Mouse (Mus musculus): ENCODE results near the gene Gucy1b2. TPM values are rescaled to one million over a fixed set of nuclear protein-coding genes. Genes with fewer than 3 reads are reported as not detected.

Gene Gucy1b2
- polyA plus RNA-seq, 1 experiment, result 0.08 TPM

DNA sequence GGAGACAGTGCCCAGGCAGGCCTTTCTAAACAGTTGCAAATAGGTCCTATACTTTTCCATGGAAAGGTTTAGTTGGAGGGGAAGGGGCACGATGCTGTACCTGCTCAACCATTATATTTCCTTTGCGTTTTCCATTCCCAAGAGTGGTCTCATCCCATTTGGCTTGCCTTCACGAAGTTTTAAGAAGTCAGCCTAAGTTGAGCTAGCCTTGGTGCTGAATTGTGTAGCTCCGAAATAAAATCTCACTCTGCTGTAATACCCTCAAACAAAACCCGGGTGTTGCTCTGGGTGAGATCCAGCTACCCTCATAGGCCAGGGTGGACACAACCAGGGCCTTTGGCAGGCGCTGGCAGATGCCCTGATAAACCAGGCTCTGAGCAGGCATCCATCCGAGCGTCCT lies 25.3 kb upstream of the Gucy1b2 start:
- H3K4me1 ChIP-seq (replicated peaks; ENCODE audit: control insufficient read depth, insufficient read depth, low read length), result no peaks in the 10 kb centered on the region
- 50% methylated on average over 8 of the region's 8 CpGs for WGBS

DNA sequence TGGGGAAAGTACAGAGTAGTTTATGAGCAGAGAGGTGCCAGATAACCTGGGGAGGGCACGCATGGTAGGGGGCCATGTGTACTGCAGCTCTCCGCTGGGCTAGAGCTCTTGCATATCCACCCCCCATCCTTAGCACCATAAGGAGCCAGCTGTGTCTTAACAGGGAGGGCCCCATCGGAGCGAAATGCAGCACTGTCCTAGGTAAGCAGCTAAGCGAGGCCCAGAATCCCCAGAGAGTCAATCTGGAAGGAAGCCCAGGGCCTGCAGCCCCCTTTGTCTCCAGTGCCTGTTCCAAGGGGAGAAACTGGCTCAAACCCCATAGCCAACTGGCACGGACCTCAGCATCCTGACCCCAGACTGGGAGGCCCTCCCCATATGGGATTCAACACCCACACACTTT lies 23.3 kb upstream of the Gucy1b2 start:
- no peak overlapping the region for H3K27ac ChIP-seq (ENCODE audit: control insufficient read depth, insufficient read depth, low read length)
- no peak for DNase-seq
- no peaks in the 10 kb centered on the region for H3K4me1 ChIP-seq (replicated peaks; ENCODE audit: control insufficient read depth, insufficient read depth, low read length)
- no peaks in the 10 kb centered on the region for H3K36me3 ChIP-seq (ENCODE audit: control insufficient read depth, insufficient read depth, low read length)
- H3K4me3 ChIP-seq (ENCODE audit: control insufficient read depth, insufficient read depth, low read length), result no peak overlapping the region
- WGBS, result 86% methylated on average over 6 of the region's 6 CpGs
- no peaks in the 10 kb centered on the region for H3K27me3 ChIP-seq (ENCODE audit: control insufficient read depth, insufficient read depth, low read length)
- no peak for TF ChIP-seq CTCF (IDR thresholded peaks at IDR 0.05; ENCODE audit: borderline replicate concordance, control insufficient read depth, extremely low read depth, insufficient read depth, low read length, poor library complexity)
- no peak for TF ChIP-seq POLR2A (IDR thresholded peaks at IDR 0.05; ENCODE audit: control insufficient read depth, extremely low read depth, insufficient read depth, low read length, poor library complexity)

More for the DNA sequence above, 25.3 kb upstream of the Gucy1b2 start:
- Histone ChIP-seq H3K27ac (ENCODE audit: control insufficient read depth, insufficient read depth, low read length) (no peak overlapping the region), H3K27me3 (ENCODE audit: control insufficient read depth, insufficient read depth, low read length) (no peaks in the 10 kb centered on the region), H3K36me3 (ENCODE audit: control insufficient read depth, insufficient read depth, low read length) (no peaks in the 10 kb centered on the region), H3K4me3 (ENCODE audit: control insufficient read depth, insufficient read depth, low read length) (no peak overlapping the region)
- DNase-seq, result no peak
- no peak for TF ChIP-seq CTCF (IDR thresholded peaks at IDR 0.05; ENCODE audit: borderline replicate concordance, control insufficient read depth, extremely low read depth, insufficient read depth, low read length, poor library complexity)
- TF ChIP-seq POLR2A (IDR thresholded peaks at IDR 0.05; ENCODE audit: control insufficient read depth, extremely low read depth, insufficient read depth, low read length, poor library complexity), result no peak

DNA sequence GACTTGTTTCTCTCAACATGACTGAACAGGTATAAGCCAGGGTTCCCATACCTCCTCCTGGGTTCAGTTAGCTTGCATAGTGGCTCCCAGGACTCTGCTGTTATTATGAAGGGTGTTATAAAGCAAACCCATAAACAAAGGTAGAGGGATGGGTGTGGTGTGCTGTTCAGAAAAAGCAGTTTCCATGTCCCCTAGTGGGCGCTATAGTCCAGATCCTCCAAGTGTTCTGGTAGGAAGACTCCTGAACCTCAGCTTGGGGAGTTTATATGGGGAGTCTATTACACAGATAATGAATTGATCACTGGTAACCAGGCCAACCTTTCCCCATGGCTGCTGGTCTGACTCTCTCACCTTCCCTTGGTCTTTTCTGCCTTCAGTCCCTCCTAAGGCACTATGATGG lies 18.4 kb upstream of the Gucy1b2 start:
- no peak for TF ChIP-seq CTCF (IDR thresholded peaks at IDR 0.05; ENCODE audit: borderline replicate concordance, control insufficient read depth, extremely low read depth, insufficient read depth, low read length, poor library complexity)
- no peak for TF ChIP-seq POLR2A (IDR thresholded peaks at IDR 0.05; ENCODE audit: control insufficient read depth, extremely low read depth, insufficient read depth, low read length, poor library complexity)
- Histone ChIP-seq H3K4me1 (replicated peaks; ENCODE audit: control insufficient read depth, insufficient read depth, low read length) (no peaks in the 10 kb centered on the region), H3K27me3 (ENCODE audit: control insufficient read depth, insufficient read depth, low read length) (no peaks in the 10 kb centered on the region), H3K4me3 (ENCODE audit: control insufficient read depth, insufficient read depth, low read length) (no peak overlapping the region), H3K27ac (ENCODE audit: control insufficient read depth, insufficient read depth, low read length) (no peak overlapping the region), H3K36me3 (ENCODE audit: control insufficient read depth, insufficient read depth, low read length) (no peaks in the 10 kb centered on the region)
- whole genome bisulfite sequencing, result 83% methylated on average over 1 of the region's 1 CpGs
- DNase-seq, result no peak

DNA sequence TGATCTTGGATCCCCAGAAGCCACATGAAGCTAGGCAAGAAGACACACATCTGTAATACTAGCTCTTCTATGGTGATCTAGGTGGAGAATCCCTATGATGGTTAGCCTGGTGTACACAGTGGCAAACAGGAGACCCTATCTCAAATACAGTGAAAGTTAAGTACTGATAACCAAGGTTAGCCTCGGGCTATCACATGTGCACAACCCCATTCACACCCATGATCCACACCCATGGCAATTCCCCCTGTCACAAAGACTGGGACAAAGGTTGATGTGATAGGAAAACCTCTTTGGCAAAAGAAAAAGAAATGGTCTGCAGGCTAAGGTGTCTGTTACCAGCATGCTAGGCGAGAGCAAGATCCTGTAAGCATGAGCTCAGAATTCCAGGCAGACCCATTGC lies 16.0 kb upstream of the Gucy1b2 start:
- H3K4me3 ChIP-seq (ENCODE audit: control insufficient read depth, insufficient read depth, low read length), result no peak overlapping the region
- 79% methylated on average over 2 of the region's 2 CpGs for WGBS
- no peaks in the 10 kb centered on the region for H3K36me3 ChIP-seq (ENCODE audit: control insufficient read depth, insufficient read depth, low read length)
- no peaks in the 10 kb centered on the region for H3K4me1 ChIP-seq (replicated peaks; ENCODE audit: control insufficient read depth, insufficient read depth, low read length)
- H3K27me3 ChIP-seq (ENCODE audit: control insufficient read depth, insufficient read depth, low read length), result no peaks in the 10 kb centered on the region
- TF ChIP-seq CTCF (IDR thresholded peaks at IDR 0.05; ENCODE audit: borderline replicate concordance, control insufficient read depth, extremely low read depth, insufficient read depth, low read length, poor library complexity) (no peak), POLR2A (IDR thresholded peaks at IDR 0.05; ENCODE audit: control insufficient read depth, extremely low read depth, insufficient read depth, low read length, poor library complexity) (no peak)
- no peak for DNase-seq
- no peak overlapping the region for H3K27ac ChIP-seq (ENCODE audit: control insufficient read depth, insufficient read depth, low read length)

DNA sequence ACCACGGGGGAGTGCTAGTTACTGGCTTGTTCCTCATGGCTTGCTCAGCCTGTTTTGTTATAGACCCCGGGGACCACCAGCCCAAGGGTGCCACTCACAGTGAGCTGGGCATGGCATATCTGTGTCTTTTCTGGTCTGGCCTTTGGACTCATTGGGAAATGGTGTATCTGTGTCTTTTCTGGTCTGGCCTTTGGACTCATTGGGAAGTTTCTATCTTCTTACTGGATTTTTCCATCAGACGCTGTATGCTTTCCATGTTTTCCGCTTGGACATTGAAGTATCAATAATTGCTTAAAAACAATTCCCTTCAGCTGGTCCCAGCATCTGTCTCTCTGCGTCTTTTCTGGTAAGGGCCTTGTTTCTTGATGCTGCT lies 12.7 kb upstream of the Gucy1b2 start:
- no peaks in the 10 kb centered on the region for H3K4me1 ChIP-seq (replicated peaks; ENCODE audit: control insufficient read depth, insufficient read depth, low read length)
- TF ChIP-seq POLR2A (IDR thresholded peaks at IDR 0.05; ENCODE audit: control insufficient read depth, extremely low read depth, insufficient read depth, low read length, poor library complexity), result no peak
- no peak for TF ChIP-seq CTCF (IDR thresholded peaks at IDR 0.05; ENCODE audit: borderline replicate concordance, control insufficient read depth, extremely low read depth, insufficient read depth, low read length, poor library complexity)

DNA sequence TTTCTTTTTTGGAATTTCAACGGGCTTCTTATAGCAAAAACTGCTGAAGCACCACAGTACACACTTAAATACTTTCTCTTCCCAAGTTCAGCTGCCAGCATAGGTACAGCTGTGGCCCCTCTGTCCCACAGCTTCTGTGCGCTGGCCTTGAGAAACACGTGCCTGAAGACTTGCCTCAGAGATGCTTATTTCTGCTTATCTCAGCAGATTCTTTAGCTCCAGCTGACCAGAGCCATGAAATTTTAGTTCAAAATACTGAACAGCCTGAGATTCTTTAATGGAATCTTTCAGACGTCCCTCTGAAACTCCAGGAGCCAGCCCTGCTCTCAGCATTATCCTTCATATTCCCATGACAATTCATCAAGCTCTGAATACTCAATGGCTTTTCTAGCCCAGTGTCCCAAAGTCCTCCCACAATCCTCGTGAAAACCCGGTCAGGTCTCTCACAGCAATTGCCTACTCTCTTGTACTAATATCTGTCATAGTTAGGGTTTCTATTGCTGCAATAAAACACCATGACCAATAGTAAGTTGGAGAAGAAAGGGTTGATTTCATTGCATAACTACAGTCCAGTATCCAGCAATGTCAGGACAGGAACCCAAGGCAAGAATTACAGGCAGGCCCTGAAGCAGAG lies 12.1 kb upstream of the Gucy1b2 start:
- H3K4me1 ChIP-seq (replicated peaks; ENCODE audit: control insufficient read depth, insufficient read depth, low read length), result no peaks in the 10 kb centered on the region
- DNase-seq, result no peak
- no peak overlapping the region for H3K4me3 ChIP-seq (ENCODE audit: control insufficient read depth, insufficient read depth, low read length)
- WGBS, result 90% methylated on average over 6 of the region's 6 CpGs
- H3K27ac ChIP-seq (ENCODE audit: control insufficient read depth, insufficient read depth, low read length), result no peak overlapping the region
- H3K36me3 ChIP-seq (ENCODE audit: control insufficient read depth, insufficient read depth, low read length), result no peaks in the 10 kb centered on the region
- TF ChIP-seq POLR2A (IDR thresholded peaks at IDR 0.05; ENCODE audit: control insufficient read depth, extremely low read depth, insufficient read depth, low read length, poor library complexity) (no peak), CTCF (IDR thresholded peaks at IDR 0.05; ENCODE audit: borderline replicate concordance, control insufficient read depth, extremely low read depth, insufficient read depth, low read length, poor library complexity) (no peak)
- no peaks in the 10 kb centered on the region for H3K27me3 ChIP-seq (ENCODE audit: control insufficient read depth, insufficient read depth, low read length)

More for the DNA sequence above, 12.7 kb upstream of the Gucy1b2 start:
- no peak for DNase-seq
- H3K27ac ChIP-seq (ENCODE audit: control insufficient read depth, insufficient read depth, low read length), result no peak overlapping the region
- H3K4me3 ChIP-seq (ENCODE audit: control insufficient read depth, insufficient read depth, low read length), result no peak overlapping the region
- no peaks in the 10 kb centered on the region for H3K36me3 ChIP-seq (ENCODE audit: control insufficient read depth, insufficient read depth, low read length)
- no peaks in the 10 kb centered on the region for H3K27me3 ChIP-seq (ENCODE audit: control insufficient read depth, insufficient read depth, low read length)
- 90% methylated on average over 5 of the region's 5 CpGs for WGBS

DNA sequence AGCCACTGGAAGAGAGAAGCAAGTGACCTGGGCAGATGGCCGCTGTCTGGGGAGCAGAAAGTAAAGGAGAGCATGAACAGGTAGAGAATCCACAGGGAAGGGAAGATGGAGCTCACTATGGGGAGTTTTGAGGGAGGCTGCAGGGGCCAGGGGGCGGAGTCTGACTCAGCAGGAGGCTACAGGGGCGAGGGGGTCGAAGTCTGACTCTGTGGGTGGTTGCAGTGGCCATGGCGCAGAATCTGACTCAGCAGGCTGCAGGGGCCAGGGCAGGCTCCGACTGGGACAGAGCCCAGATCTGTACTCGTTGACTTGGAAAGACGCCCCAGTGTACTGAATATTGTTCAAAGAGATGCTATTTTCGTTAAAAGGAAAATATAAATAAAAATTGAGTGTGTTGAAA lies 8.9 kb upstream of the Gucy1b2 start:
- no peak overlapping the region for H3K27ac ChIP-seq (ENCODE audit: control insufficient read depth, insufficient read depth, low read length)
- TF ChIP-seq POLR2A (IDR thresholded peaks at IDR 0.05; ENCODE audit: control insufficient read depth, extremely low read depth, insufficient read depth, low read length, poor library complexity), result no peak
- no peak for TF ChIP-seq CTCF (IDR thresholded peaks at IDR 0.05; ENCODE audit: borderline replicate concordance, control insufficient read depth, extremely low read depth, insufficient read depth, low read length, poor library complexity)
- no peaks in the 10 kb centered on the region for H3K27me3 ChIP-seq (ENCODE audit: control insufficient read depth, insufficient read depth, low read length)
- H3K4me1 ChIP-seq (replicated peaks; ENCODE audit: control insufficient read depth, insufficient read depth, low read length), result no peaks in the 10 kb centered on the region
- 60% methylated on average over 9 of the region's 9 CpGs for WGBS
- DNase-seq, result no peak
- no peak overlapping the region for H3K4me3 ChIP-seq (ENCODE audit: control insufficient read depth, insufficient read depth, low read length)
- H3K36me3 ChIP-seq (ENCODE audit: control insufficient read depth, insufficient read depth, low read length), result no peaks in the 10 kb centered on the region
